Comparison of ENCODE assay signal across 14 mouse cellular contexts in genomic region chr11:88421057-88421578, GRCm38 (mm10).
A peak's percentile ranks its signal among the peaks of the same experiment; 100 is the strongest.
DNase-seq lines count a peak whose midpoint lies in the region; ATAC-seq and TF ChIP-seq lines count a peak whose summit lies in the region.
"Had no signal": no experiment of that assay in that cellular context is flagged by ENCODE, and none has a peak within 500 bp of the region (broad histone marks: within the 10 kb centered on the region; RNA-seq: fewer than 3 reads in every experiment).

No protein-coding gene starts in this region.

- peak overlapping the region; percentile 22 for H3K27ac ChIP-seq in heart, embryonic 12.5 days (ENCODE audit: poor library complexity, severe bottlenecking)
- H3K27ac ChIP-seq in heart, adult 2 months, result no peak overlapping the region
- H3K27ac ChIP-seq in hindbrain, embryonic 11.5 days (ENCODE audit: low read depth, low read length), result peak overlapping the region; percentile 54
- H3K27ac ChIP-seq in midbrain, embryonic 14.5 days (replicated peaks; ENCODE audit: low read depth, low read length), result peak overlapping the region; percentile 71
- H3K27ac ChIP-seq: gastrocnemius, adult 2 months had no signal

- POLR2A ChIA-PET in Patski (lab: Charles Lee), result no interaction called here

- CTCF ChIA-PET in Patski (lab: Charles Lee), result no interaction called here

- peaks cover 7% of the 10 kb centered on the region for H3K36me3 ChIP-seq in heart, embryonic 12.5 days
- H3K36me3 ChIP-seq in heart, adult 2 months (ENCODE audit: control insufficient read depth, insufficient read depth, low read length), result no peaks in the 10 kb centered on the region
- no peaks in the 10 kb centered on the region for H3K36me3 ChIP-seq in hindbrain, embryonic 11.5 days (ENCODE audit: control insufficient read depth, insufficient read depth, low read length)
- no peaks in the 10 kb centered on the region for H3K36me3 ChIP-seq in midbrain, embryonic 14.5 days (ENCODE audit: control insufficient read depth, insufficient read depth, low read length)

- in situ Hi-C loops in Patski (cut with MboI; ENCODE audit: low pct_unique_long_range_greater_than_20kb), result loop anchor here (10.0 to 25.0 kb wide), 2 partner anchors 304 to 459 kb away; no protein-coding TSS in a partner anchor

- no peak for ATAC-seq in heart, embryonic 12.5 days (ENCODE audit: insufficient number of reproducible peaks, low FRiP score)
- peak; percentile 85 for ATAC-seq in Patski
- no peak for ATAC-seq in hindbrain, embryonic 11.5 days (ENCODE audit: low FRiP score)
- ATAC-seq in midbrain, embryonic 14.5 days (ENCODE audit: low FRiP score, low TSS enrichment), result no peak

- no peak for DNase-seq in heart, adult 2 months
- peak; percentile 95 for DNase-seq in Patski (ENCODE audit: low read depth, low spot score)
- no peak for DNase-seq in hindbrain, embryonic 11.5 days (ENCODE audit: low spot score)
- DNase-seq in midbrain, embryonic 14.5 days, result no peak
- DNase-seq in left cerebral cortex, postnatal 36 days (ENCODE audit: low spot score in 2 of 2), result no peak
- DNase-seq in adrenal gland, postnatal 25 days, result no peak
- DNase-seq in retina, embryonic 14.5 days (ENCODE audit: low spot score), result no peak
- DNase-seq: gastrocnemius, adult 2 months; heart, postnatal 14 days; layer of hippocampus, adult 9-11 months; right cerebral cortex, adult 18-20 months; thymus, adult 2 months had no signal

- intact Hi-C loops in heart, adult 2 months (cut with DNase I), result no loop called here
- intact Hi-C loops in left cerebral cortex, postnatal 36 days (cut with DNase I), result no loop called here

- H3K27me3 ChIP-seq in heart, embryonic 12.5 days (replicated peaks), result no peaks in the 10 kb centered on the region
- H3K27me3 ChIP-seq in heart, adult 2 months (ENCODE audit: control insufficient read depth, insufficient read depth, low read length), result no peaks in the 10 kb centered on the region
- no peaks in the 10 kb centered on the region for H3K27me3 ChIP-seq in Patski
- no peaks in the 10 kb centered on the region for H3K27me3 ChIP-seq in hindbrain, embryonic 11.5 days (ENCODE audit: control insufficient read depth, insufficient read depth, low read length)
- no peaks in the 10 kb centered on the region for H3K27me3 ChIP-seq in midbrain, embryonic 14.5 days (ENCODE audit: control insufficient read depth, insufficient read depth, low read length)

- H3K4me2 ChIP-seq in heart, embryonic 12.5 days, result no peak overlapping the region
- no peak overlapping the region for H3K4me2 ChIP-seq in hindbrain, embryonic 11.5 days (replicated peaks; ENCODE audit: low read depth, low read length)
- no peak overlapping the region for H3K4me2 ChIP-seq in midbrain, embryonic 14.5 days (ENCODE audit: low read length)

- peaks cover 83% of the 10 kb centered on the region for H3K4me1 ChIP-seq in heart, embryonic 12.5 days (replicated peaks)
- H3K4me1 ChIP-seq in heart, adult 2 months (ENCODE audit: control insufficient read depth, insufficient read depth, low read length), result no peaks in the 10 kb centered on the region
- H3K4me1 ChIP-seq in hindbrain, embryonic 11.5 days (replicated peaks; ENCODE audit: control insufficient read depth, insufficient read depth, low read length), result peaks cover 17% of the 10 kb centered on the region
- peaks cover 49% of the 10 kb centered on the region for H3K4me1 ChIP-seq in midbrain, embryonic 14.5 days (ENCODE audit: control insufficient read depth, insufficient read depth, low read length)

- no peaks in the 10 kb centered on the region for H3K9me3 ChIP-seq in heart, embryonic 12.5 days (replicated peaks)
- H3K9me3 ChIP-seq in hindbrain, embryonic 11.5 days (ENCODE audit: control insufficient read depth, low read length), result no peaks in the 10 kb centered on the region
- no peaks in the 10 kb centered on the region for H3K9me3 ChIP-seq in midbrain, embryonic 14.5 days (ENCODE audit: control insufficient read depth, low read length)

- TF ChIP-seq CTCF in heart, adult 2 months (IDR thresholded peaks at IDR 0.05), result no peak
- no peak for TF ChIP-seq CTCF in Patski (IDR thresholded peaks at IDR 0.05)

- no peak for TF ChIP-seq POLR2A in heart, adult 2 months (IDR thresholded peaks at IDR 0.05; ENCODE audit: insufficient read depth, low read depth, low read length)

- no peak overlapping the region for H3K4me3 ChIP-seq in heart, embryonic 12.5 days
- no peak overlapping the region for H3K4me3 ChIP-seq in heart, adult 2 months
- H3K4me3 ChIP-seq in hindbrain, embryonic 11.5 days (ENCODE audit: low read depth, low read length), result no peak overlapping the region
- no peak overlapping the region for H3K4me3 ChIP-seq in midbrain, embryonic 14.5 days (replicated peaks; ENCODE audit: low read depth, low read length)
- H3K4me3 ChIP-seq: gastrocnemius, adult 2 months had no signal

- TF ChIP-seq EP300 in heart, adult 2 months (IDR thresholded peaks at IDR 0.05; ENCODE audit: insufficient read depth, low read depth, low read length), result no peak

- 64% methylated on average over 9 of the region's 9 CpGs for WGBS in heart, embryonic 12.5 days
- 82% methylated on average over 9 of the region's 9 CpGs for WGBS in heart, adult 2 months
- 61% methylated on average over 9 of the region's 9 CpGs for WGBS in hindbrain, embryonic 11.5 days
- WGBS in midbrain, embryonic 14.5 days, result 56% methylated on average over 9 of the region's 9 CpGs

- H3K79me2 ChIP-seq in heart, adult 2 months (replicated peaks; ENCODE audit: control insufficient read depth, insufficient read depth, low read length), result peaks cover 2% of the 10 kb centered on the region; the same call in 1 of the 2 replicates

- H3K9ac ChIP-seq in heart, embryonic 12.5 days, result no peak overlapping the region
- no peak overlapping the region for H3K9ac ChIP-seq in heart, adult 2 months (ENCODE audit: low read depth, low read length)
- H3K9ac ChIP-seq in hindbrain, embryonic 11.5 days (ENCODE audit: low read depth, low read length), result no peak overlapping the region
- no peak overlapping the region for H3K9ac ChIP-seq in midbrain, embryonic 14.5 days (replicated peaks; ENCODE audit: low read length)
- H3K9ac ChIP-seq: liver, embryonic 14.5 days had no signal
